Mouse (Mus musculus): Measurements from ENCODE around the gene Osgepl1.
"Not testable (repeated sequence)": the region's sequence is repeated elsewhere in the genome, so short reads cannot be mapped to it uniquely, and the experiment has no call there.

The Osgepl1 gene

DNA sequence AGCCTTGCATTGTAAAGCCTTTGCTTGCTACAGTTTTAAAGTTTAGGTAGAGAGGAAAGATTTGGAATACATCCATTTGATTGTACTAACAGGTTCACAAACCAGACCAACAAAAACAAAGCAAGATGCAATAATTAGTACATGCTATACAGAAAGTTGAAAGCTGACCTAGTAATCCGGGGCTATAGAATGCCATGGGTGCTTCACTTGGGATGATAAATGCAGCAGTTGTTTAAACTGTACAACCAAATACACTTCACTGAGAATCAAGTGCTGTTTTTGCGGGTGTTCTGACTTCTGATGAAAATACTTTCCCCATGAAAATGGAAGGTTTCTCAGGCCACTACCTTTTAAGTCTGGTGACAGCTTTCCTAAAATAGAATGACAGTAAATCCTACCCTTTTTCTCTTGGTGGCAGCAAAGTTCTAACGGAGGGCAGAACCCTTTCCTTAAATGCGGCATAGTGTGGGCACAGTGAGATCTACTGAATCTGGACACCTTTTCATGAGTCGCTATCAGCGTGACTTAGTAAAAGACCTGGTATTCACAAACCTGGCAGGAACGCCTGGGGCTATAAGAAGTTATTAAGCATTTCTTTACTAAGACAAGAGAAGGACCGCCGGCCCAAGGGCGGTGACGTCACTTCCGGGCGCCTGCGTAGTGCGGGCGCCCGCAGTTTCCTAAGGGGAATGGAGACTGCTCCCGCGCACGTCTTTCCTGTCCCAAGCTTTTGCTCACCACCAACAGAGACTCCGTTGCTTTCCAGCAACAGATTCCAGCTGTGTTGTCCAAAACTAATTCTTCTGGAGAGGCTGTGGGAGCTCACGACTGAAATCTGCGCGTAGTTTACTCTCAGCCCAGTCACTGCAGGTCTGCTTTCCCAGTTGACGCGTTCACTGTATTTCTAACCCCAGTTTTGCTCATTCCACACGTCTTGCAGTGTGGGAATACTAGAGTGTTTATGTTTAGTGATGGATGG lies at the start of gene Osgepl1:
Gene Osgepl1 (plus strand): TSS at position 636 of the 979 bp plus-strand sequence.
- peak; percentile 80 to 83 for DNase-seq

DNA sequence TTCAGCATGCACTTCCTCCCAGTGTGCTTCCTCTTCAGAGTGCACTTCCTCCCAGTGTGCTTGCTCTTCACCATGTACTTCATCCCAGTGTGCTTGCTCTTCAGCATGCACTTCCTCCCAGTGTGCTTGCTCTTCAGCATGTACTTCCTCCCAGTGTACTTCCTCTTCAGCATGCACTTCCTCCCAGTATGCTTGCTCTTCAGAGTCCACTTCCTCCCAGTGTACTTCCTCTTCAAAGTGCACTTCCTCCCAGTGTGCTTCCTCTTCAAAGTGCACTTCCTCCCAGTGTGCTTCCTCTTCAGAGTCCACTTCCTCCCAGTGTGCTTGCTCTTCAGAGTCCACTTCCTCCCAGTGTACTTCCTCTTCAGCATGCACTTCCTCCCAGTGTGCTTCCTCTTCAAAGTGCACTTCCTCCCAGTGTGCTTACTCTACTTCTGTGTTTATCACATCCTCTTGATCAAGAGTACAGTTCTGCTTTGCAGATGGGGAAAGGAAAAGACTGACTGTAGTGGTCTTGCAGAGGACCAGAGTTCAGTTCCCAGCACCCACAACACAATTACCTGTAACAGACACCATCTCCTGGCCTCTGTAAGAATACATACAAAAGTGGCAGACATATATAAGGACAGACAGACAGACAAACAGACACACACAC lies 48.3 kb upstream of the Osgepl1 start:
- DNase-seq = not testable (repeated sequence)

DNA sequence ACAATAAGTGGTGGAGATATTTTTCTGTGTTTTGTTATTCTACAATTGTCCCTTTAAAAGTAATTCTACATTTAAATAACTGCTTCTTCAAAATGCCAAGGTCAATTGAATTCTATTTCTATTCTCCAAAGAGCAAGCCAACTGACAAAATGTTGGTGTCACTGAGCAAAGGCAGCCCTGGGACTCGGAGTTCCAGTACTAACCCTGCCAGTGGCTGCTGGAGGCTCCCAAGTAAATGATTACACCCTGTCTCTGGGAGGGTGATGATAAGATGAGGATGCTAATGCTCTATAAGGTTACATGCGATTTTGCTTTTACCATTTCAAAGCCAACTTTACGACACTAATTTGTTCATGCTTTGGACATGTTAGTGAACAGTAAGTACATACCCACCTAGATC lies 43.5 kb upstream of the Osgepl1 start:
- DNase-seq = no peak

DNA sequence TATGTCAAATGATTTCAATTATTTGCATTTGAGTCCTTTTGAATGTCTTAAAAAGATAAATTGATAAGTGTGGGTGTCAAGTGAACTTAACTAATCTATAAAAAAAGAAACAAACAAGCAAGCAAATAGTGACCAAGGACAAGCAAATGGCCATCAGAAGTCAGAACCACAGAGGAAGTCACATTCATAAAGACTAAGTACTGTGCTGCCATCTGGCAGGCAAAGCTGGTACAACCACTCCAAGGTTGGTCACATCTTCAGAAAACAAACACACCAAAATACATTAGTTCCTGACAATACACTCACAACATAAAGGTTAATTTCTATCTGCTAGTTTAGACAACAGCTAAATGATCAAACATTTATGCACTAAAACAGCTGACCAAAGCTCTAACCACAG lies 40.8 kb upstream of the Osgepl1 start:
- no peak for DNase-seq

DNA sequence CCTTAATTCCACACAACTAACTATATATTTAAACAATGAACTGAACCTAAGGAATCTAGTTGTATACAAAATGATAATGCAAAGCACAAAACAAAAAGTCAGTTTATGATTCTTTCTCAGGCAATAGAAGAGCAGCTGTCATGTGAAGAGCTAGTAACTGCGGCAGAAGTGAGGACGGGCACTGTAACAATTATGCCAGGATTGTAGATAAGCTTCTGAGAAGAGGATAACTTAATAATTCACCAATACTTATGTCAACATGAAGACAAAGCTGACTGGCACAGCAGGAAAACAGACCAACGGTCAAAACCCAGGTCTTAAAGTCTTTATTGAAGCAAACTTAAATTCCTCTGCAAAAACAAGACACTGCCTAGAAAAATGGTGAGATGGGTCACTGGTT lies 22.2 kb upstream of the Osgepl1 start:
- no peak for DNase-seq

DNA sequence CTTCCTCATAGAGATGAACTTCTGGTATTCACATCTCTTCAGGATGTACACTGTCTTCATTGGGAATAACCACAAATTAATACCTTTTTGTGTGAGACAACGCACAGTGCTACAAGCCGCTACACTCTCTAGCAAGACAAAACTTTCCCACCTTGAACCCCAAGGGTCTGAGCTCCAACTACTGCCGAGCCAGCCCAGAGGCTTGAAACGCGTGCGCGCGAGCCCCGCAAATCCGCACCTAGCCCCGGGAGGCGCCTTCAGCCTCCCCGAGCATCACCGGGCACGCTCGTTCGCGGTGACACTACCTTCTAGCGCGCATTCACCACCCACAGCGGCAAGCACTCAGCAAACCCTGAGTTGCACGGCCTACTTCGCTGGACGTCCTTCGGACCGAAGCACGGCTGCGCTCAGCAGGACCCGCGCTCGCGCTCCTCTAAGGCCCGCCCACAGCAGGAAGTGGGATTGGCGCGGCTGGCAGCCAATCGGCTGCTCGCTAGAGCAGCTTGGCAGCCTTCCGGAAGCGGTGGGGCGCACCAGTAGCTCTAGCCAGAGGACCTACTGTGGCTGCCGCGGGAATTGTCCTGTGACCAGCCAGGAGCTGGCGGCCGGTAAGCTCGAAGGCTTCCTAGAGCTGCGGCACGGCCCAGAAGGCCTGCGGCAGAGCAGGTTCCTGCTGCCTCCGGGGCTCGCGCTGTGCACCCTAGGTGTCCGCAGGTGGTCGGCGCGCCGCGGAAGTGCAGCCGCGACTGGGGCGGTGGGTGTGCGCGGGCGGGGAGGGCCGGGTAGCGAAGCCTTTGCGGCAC lies 16.6 kb upstream of the Osgepl1 start, which contains the start of the genes Pms1, Ormdl1 and Gm28778:
Gene Pms1 (minus strand): TSS at position 438 of the 803 bp plus-strand sequence.
Gene Ormdl1 (plus strand): TSS at position 515 of the 803 bp plus-strand sequence.
Gene Gm28778 (plus strand): TSS at position 531 of the 803 bp plus-strand sequence.
- peak; percentile 96 for DNase-seq

DNA sequence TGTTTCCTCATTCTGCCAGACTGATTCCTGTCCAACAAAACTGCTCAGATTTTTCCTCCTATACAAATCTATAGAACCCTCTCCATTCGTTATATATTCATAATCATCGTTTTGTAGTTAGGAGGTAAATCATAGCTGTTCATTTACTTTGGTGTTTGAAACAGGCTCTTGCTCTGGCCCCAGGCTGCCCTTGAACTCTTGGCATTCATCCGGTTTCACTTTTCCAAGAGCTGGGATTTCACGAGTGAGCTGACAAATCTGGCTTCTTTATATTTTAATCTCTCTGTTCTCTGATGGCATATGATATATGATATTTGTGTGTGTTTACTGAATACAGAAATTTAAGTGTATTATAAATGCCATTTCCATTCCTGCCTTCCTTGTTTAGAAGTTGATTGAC lies 12.9 kb upstream of the Osgepl1 start:
- no peak for DNase-seq

DNA sequence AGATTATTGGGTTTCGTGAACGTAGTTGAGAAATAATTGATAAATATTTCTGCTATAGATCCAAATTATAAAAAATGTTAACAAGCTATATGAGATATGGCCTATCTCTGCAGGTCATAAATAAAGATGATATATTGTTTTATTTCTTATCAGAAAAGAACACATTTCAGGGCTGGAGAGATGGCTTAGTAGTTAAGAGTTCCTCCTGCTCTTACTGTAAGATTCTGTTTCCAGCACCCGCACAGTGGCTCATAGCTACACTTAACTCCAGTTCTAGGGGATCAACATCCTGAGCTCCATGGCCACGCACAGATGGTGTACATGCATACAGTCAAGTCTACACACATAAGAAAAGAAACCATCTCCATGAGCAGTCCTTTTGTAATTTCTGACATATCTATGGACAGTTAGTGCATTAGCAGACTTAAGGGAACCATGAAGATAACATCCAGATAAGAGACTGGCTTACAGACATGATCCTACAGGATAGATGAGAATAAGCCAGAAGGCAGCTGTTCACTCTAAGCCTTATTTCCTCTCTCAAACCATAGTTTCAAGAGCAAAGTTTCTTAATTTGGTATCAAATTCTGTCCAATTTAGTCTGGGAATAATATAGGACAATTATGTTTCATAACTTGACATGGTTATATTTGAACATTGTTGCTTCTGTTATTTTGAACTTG lies 8.4 kb downstream of the Osgepl1 start:
- no peak for DNase-seq

DNA sequence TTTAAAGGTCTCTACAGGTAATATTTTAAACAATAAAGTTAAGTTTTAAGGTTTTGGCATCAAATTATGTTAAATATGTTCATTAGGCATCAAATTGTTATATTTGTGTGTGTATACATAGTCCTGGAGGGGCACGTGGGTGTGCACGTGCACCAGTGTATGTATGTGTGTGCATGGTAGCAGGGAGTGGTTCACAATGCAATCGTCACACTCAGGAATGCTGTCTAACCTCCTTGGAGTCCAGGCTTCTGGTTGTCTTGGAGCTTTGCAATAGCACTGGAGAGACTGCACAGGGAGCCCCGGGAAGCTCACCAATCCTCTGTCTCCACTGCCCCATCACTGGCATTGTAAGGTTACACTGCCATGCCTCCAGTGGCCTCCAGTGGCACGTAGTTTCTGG lies 9.8 kb downstream of the Osgepl1 start:
- DNase-seq = no peak

DNA sequence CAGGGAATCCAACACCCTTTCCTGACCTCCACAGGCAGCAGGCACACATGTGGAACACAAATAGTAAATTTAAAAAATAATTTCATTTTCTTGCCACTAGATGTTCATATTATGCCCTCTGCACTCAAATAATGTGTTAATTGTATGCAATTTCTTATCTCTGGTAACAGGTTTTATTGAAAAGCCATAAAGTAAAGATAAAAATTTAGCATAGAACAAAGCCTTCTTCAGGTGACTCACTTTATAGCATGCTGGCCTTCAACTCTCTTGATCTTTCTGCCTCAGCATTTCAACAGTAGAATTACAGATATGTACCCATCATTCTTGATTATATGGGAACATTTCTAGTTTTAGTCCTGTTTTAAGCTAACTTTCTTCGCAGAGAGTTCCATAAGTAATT lies 10.9 kb downstream of the Osgepl1 start:
- no peak for DNase-seq

DNA sequence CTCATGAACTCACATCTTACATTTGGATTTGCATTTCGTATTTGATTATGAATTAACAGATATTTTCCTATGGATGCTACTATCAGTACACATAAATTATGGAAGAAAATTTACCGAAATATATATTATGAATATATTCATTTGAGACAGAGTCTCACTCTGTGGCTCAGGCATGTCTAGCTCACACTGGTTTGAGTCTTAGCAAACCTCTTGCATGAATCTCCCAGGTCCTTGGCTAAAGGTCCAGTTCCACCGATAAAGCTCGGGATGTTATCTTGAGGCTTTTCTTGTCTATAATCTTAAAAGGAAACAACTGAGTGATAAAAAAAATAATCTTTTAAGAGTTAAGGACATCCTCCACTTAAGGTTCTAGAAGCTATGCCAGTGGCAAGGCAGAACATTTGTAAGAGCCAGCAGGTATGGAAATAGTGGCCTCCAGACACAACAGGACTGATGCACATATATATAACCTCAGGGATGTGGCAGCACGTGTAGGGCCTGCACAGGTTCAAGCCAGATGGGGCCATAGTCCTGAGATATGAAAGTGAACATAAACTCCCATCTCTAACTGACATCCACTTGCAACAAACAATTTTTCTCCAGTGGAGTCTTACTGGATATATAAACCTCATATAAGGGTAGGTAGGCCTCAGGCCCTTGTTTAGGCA lies 11.5 kb downstream of the Osgepl1 start:
- DNase-seq = no peak

DNA sequence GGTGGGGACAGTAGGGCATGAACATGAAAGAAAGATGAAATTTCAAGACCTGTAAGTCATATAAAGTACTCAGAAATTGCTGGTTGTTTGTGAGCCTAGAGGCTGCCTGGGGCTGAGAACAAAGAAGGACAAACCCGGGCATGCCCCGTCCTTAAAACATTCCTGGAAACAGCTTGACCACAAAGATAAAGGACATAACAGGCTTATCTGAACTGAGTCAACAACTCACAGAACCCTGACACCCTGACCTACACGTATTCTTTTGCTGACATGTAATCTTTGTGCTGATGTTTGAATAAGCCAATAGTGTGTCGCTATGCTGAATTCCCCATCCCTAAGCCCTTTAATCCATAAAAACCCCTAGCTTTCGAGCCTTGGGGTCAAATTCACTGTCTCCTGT lies 20.1 kb downstream of the Osgepl1 start:
- DNase-seq = not testable (repeated sequence)

DNA sequence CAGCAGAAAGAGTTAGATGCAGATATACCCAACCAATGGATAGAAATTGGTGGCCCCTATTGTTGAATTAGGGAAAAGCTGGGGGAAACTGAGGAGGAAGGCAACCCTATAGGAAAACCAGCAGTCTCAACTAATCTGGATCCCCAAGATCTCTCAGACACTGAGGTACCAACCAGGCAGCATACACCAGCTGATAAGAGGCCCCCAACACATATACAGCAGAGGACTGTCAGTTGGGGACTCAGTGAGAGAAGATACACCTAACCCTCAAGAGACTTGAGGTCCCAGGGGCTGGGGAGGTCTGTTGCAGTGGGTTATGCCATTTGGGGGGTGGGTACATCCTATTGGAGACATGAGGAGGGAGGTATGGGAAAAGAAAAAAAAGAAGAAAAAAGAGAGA lies 22.0 kb downstream of the Osgepl1 start:
- no peak for DNase-seq

DNA sequence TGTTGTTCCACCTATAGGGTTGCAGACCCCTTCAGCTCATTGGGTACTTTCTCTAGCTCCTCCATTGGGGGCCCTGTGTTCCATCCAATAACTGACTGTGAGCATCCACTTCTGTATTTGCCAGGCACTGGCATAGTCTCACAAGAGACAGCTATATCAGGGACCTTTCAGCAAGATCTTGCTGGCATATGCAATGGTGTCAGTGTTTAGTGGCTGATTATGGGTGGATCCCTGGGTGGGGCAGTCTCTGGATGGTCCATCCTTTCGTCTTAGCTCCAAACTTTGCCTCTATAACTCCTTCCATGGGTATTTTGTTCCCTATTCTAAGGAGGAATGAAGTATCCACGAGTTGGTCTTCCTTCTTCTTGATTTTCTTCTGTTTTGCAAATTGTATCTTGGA lies 24.0 kb downstream of the Osgepl1 start:
- not testable (repeated sequence) for DNase-seq

DNA sequence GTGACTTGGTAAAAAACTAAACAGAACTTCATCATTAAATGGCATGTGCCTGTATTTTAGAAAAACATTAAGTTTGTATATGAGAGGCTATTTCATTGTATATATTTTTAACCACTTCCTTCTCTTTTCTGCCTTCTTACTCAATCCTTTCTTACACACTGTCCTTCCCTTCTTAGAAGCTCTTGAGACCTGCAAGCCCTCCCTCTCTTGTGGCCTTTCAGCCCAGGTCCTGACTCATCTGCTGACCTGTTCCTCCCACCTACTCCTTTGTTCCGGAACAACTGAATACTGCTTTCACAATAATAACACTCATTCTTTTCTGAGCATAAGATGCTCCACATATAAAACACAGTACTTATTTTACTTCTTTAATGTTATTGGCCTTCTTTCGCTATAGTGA lies 27.6 kb downstream of the Osgepl1 start:
- DNase-seq = no peak

DNA sequence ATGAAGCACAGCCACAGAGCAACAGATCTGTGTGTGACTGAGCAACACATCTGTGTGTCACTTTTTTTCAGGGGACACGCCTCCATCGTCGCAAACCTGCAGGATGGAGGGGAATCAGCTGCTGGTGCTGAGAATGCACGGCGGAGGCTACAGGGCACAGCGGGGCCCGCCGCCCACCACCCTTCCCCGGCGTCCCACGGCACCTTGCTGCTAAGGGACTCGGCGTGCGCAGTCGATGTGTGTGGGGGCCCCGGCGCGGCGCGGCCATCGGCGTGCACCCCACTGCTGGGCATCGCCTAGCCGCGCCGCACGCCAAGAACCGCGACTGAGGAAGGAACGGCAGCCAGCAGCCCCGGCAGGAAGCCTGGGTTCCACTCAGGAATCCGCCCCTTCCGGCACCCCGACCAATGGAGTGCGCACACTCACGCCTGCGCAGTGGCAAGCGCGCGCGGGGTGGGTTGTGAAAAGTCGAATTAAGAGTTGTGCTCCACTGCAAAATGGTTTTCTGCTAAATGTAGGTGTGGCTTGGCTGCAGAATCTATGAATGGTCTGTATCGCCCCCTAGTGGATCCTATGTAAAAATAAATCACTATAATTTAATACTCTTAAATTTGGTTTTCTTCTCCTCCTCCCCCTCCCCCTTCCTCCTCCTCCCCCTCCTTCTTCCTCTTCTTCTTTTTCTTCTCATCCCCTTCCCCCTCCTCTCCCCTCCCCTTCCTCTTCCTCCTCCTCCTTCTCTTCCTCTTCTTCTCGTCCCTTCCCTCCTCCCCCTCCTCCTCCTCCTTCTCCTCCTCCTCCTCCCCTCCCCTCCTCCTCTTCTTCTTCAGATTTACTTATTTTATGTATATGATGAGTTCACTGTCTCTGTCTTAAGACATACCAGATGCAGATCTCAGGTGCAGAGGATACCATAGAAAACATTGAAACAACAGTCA lies 39.2 kb downstream of the Osgepl1 start, which contains the start of the genes Asdurf, Gm28551 and Asnsd1:
Gene Asdurf (minus strand): TSS at position 293 of the 935 bp plus-strand sequence.
Gene Gm28551 (minus strand): TSS at position 341 of the 935 bp plus-strand sequence.
Gene Asnsd1 (minus strand): TSS at position 426 of the 935 bp plus-strand sequence.
- DNase-seq = peak; percentile 97 to 98

DNA sequence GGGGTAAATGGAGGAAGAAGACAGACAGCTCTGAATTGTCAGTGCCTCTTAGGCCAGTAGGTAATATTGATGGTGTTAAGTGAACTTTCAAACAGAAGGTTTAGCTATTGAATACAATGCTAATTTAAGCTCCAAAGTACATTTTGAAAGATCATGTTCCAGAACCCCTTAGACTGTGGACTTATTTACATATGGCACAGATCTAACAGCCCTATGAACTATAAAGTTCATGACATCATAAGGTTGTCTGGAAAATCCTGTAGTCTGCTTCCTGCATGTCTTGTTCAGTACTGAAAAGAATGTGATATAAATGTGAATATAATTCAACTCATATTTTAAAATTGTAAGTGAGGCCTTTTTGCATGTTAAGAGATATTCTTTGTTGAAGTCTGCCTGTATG lies 45.6 kb downstream of the Osgepl1 start:
- DNase-seq = no peak
